Mouse (Mus musculus): ENCODE measurements around the gene Tnp2. TPM values are rescaled to one million over a fixed set of nuclear protein-coding genes. Genes with fewer than 3 reads are reported as not detected.

Gene Tnp2
- polyA plus RNA-seq, 1 experiment from 2014 or later = not detected

GRCm38 (mm10) chr16:10782377-10783151, 5.9 kb downstream of the Tnp2 start:
- Histone ChIP-seq H3K9ac (peak overlapping the region; percentile 69), H3K9me3 (replicated peaks) (no peaks in the 10 kb centered on the region), H3K4me1 (replicated peaks) (peaks cover 62% of the 10 kb centered on the region), H3K36me3 (0 out of 2 replicates have a peak, but pooled peaks cover 3% of the 10 kb centered on the region), H3K27ac (ENCODE audit: poor library complexity, severe bottlenecking) (peak overlapping the region; percentile 88), H3K4me2 (peak overlapping the region; percentile 83), H3K4me3 (peak overlapping the region; percentile 64), H3K27me3 (replicated peaks) (no peaks in the 10 kb centered on the region)
- ATAC-seq (ENCODE audit: insufficient number of reproducible peaks, low FRiP score) = no peak
- WGBS = 51% methylated on average over 6 of the region's 6 CpGs

GRCm38 (mm10) chr16:10781862-10782371, 6.5 kb downstream of the Tnp2 start:
- peak overlapping the region; percentile 64; the same call in 1 of the 2 replicates for H3K4me3 ChIP-seq
- H3K36me3 ChIP-seq = 0 out of 2 replicates have a peak, but pooled peaks cover 3% of the 10 kb centered on the region
- H3K9me3 ChIP-seq (replicated peaks) = no peaks in the 10 kb centered on the region
- peaks cover 62% of the 10 kb centered on the region for H3K4me1 ChIP-seq (replicated peaks)
- peak overlapping the region; percentile 83 for H3K4me2 ChIP-seq
- no peaks in the 10 kb centered on the region for H3K27me3 ChIP-seq (replicated peaks)
- H3K27ac ChIP-seq (ENCODE audit: poor library complexity, severe bottlenecking) = peak overlapping the region; percentile 88
- 22% methylated on average over 9 of the region's 9 CpGs for WGBS
- H3K9ac ChIP-seq = peak overlapping the region; percentile 69; the same call in 1 of the 2 replicates
- no peak for ATAC-seq (ENCODE audit: insufficient number of reproducible peaks, low FRiP score)

- Histone ChIP-seq H3K27ac (ENCODE audit: poor library complexity, severe bottlenecking) (peak overlapping the region; percentile 88; the same call in 1 of the 2 replicates), H3K4me1 (replicated peaks) (peaks cover 61% of the 10 kb centered on the region), H3K4me3 (no peak overlapping the region), H3K9me3 (replicated peaks) (no peaks in the 10 kb centered on the region), H3K27me3 (replicated peaks) (no peaks in the 10 kb centered on the region), H3K9ac (no peak overlapping the region), H3K4me2 (no peak overlapping the region), H3K36me3 (0 out of 2 replicates have a peak, but pooled peaks cover 3% of the 10 kb centered on the region)
- WGBS = 76% methylated on average over 5 of the region's 5 CpGs
- no peak for ATAC-seq (ENCODE audit: insufficient number of reproducible peaks, low FRiP score)
Observed at GRCm38 (mm10) chr16:10780631-10781120, 7.8 kb downstream of the Tnp2 start.

GRCm38 (mm10) chr16:10777579-10778160, 10.8 kb downstream of the Tnp2 start:
- Histone ChIP-seq H3K4me2 (no peak overlapping the region), H3K27me3 (replicated peaks) (no peaks in the 10 kb centered on the region; the same call in 1 of the 2 replicates), H3K4me1 (replicated peaks) (peaks cover 47% of the 10 kb centered on the region), H3K9me3 (replicated peaks) (no peaks in the 10 kb centered on the region), H3K27ac (ENCODE audit: poor library complexity, severe bottlenecking) (peak overlapping the region; percentile 54), H3K9ac (no peak overlapping the region), H3K4me3 (no peak overlapping the region), H3K36me3 (0 out of 2 replicates have a peak, but pooled peaks cover under 1% of the 10 kb centered on the region)
- no peak; the same call in 1 of the 2 replicates for ATAC-seq (ENCODE audit: insufficient number of reproducible peaks, low FRiP score)
- WGBS = 58% methylated on average over 5 of the region's 5 CpGs

- Histone ChIP-seq H3K9me3 (replicated peaks) (no peaks in the 10 kb centered on the region), H3K27ac (ENCODE audit: poor library complexity, severe bottlenecking) (no peak overlapping the region)
- 33% methylated on average over 7 of the region's 7 CpGs for WGBS
Observed at GRCm38 (mm10) chr16:10776322-10776721, 12.1 kb downstream of the Tnp2 start.

GRCm38 (mm10) chr16:10774726-10775125, 13.7 kb downstream of the Tnp2 start:
- H3K4me1 ChIP-seq (replicated peaks) = peaks cover 41% of the 10 kb centered on the region
- no peak overlapping the region for H3K27ac ChIP-seq (ENCODE audit: poor library complexity, severe bottlenecking)
- H3K36me3 ChIP-seq = no peaks in the 10 kb centered on the region
- no peak overlapping the region for H3K4me3 ChIP-seq
- no peaks in the 10 kb centered on the region for H3K9me3 ChIP-seq (replicated peaks)
- no peak overlapping the region for H3K9ac ChIP-seq
- no peak for ATAC-seq (ENCODE audit: insufficient number of reproducible peaks, low FRiP score)
- peaks cover under 1% of the 10 kb centered on the region; the same call in 1 of the 2 replicates for H3K27me3 ChIP-seq (replicated peaks)
- H3K4me2 ChIP-seq = no peak overlapping the region
- 39% methylated on average over 4 of the region's 4 CpGs for WGBS

More at GRCm38 (mm10) chr16:10776322-10776721, 12.1 kb downstream of the Tnp2 start:
- 0 out of 2 replicates have a peak, but pooled peaks have one; percentile 41 for ATAC-seq (ENCODE audit: insufficient number of reproducible peaks, low FRiP score)
- no peaks in the 10 kb centered on the region for H3K36me3 ChIP-seq
- H3K9ac ChIP-seq = no peak overlapping the region
- no peaks in the 10 kb centered on the region; the same call in 1 of the 2 replicates for H3K27me3 ChIP-seq (replicated peaks)
- H3K4me3 ChIP-seq = no peak overlapping the region
- H3K4me2 ChIP-seq = no peak overlapping the region
- peaks cover 35% of the 10 kb centered on the region for H3K4me1 ChIP-seq (replicated peaks)

- Histone ChIP-seq H3K4me3 (no peak overlapping the region), H3K36me3 (no peaks in the 10 kb centered on the region), H3K4me2 (no peak overlapping the region), H3K9me3 (replicated peaks) (no peaks in the 10 kb centered on the region), H3K9ac (no peak overlapping the region), H3K4me1 (replicated peaks) (peaks cover 46% of the 10 kb centered on the region), H3K27ac (ENCODE audit: poor library complexity, severe bottlenecking) (no peak overlapping the region), H3K27me3 (replicated peaks) (peaks cover 8% of the 10 kb centered on the region; the same call in 1 of the 2 replicates)
- no peak for ATAC-seq (ENCODE audit: insufficient number of reproducible peaks, low FRiP score)
- 79% methylated on average over 8 of the region's 8 CpGs for WGBS
Observed at GRCm38 (mm10) chr16:10773543-10773942, 14.9 kb downstream of the Tnp2 start.

- H3K4me1 ChIP-seq (replicated peaks) = peaks cover 31% of the 10 kb centered on the region
- no peak overlapping the region for H3K4me2 ChIP-seq
- H3K27ac ChIP-seq (ENCODE audit: poor library complexity, severe bottlenecking) = no peak overlapping the region
- 58% methylated on average over 19 of the region's 19 CpGs for WGBS
- H3K4me3 ChIP-seq = no peak overlapping the region
- peaks cover 13% of the 10 kb centered on the region; the same call in 1 of the 2 replicates for H3K27me3 ChIP-seq (replicated peaks)
- no peaks in the 10 kb centered on the region for H3K9me3 ChIP-seq (replicated peaks)
- no peak for ATAC-seq (ENCODE audit: insufficient number of reproducible peaks, low FRiP score)
- H3K36me3 ChIP-seq = no peaks in the 10 kb centered on the region
- H3K9ac ChIP-seq = no peak overlapping the region
Observed at GRCm38 (mm10) chr16:10771769-10772510, 16.5 kb downstream of the Tnp2 start.

GRCm38 (mm10) chr16:10770531-10771325, 17.7 kb downstream of the Tnp2 start:
- no peaks in the 10 kb centered on the region for H3K36me3 ChIP-seq
- H3K27ac ChIP-seq (ENCODE audit: poor library complexity, severe bottlenecking) = no peak overlapping the region
- peaks cover 13% of the 10 kb centered on the region; the same call in 1 of the 2 replicates for H3K27me3 ChIP-seq (replicated peaks)
- H3K4me1 ChIP-seq (replicated peaks) = peaks cover 21% of the 10 kb centered on the region
- no peak for ATAC-seq (ENCODE audit: insufficient number of reproducible peaks, low FRiP score)
- no peak overlapping the region for H3K4me2 ChIP-seq
- H3K4me3 ChIP-seq = no peak overlapping the region
- 37% methylated on average over 4 of the region's 4 CpGs for WGBS
- H3K9me3 ChIP-seq (replicated peaks) = no peaks in the 10 kb centered on the region
- H3K9ac ChIP-seq = no peak overlapping the region

GRCm38 (mm10) chr16:10769661-10770060, 18.8 kb downstream of the Tnp2 start:
- H3K9ac ChIP-seq = no peak overlapping the region

More at GRCm38 (mm10) chr16:10769661-10770060, 18.8 kb downstream of the Tnp2 start:
- peaks cover 13% of the 10 kb centered on the region; the same call in 1 of the 2 replicates for H3K27me3 ChIP-seq (replicated peaks)
- H3K4me2 ChIP-seq = no peak overlapping the region
- no peak overlapping the region for H3K4me3 ChIP-seq
- no peak overlapping the region for H3K27ac ChIP-seq (ENCODE audit: poor library complexity, severe bottlenecking)
- no peaks in the 10 kb centered on the region for H3K36me3 ChIP-seq
- 35% methylated on average over 2 of the region's 2 CpGs for WGBS
- H3K9me3 ChIP-seq (replicated peaks) = no peaks in the 10 kb centered on the region
- ATAC-seq (ENCODE audit: insufficient number of reproducible peaks, low FRiP score) = no peak
- H3K4me1 ChIP-seq (replicated peaks) = peaks cover 21% of the 10 kb centered on the region

Measured in heart, embryonic 12.5 days (tissue).